Mouse (Mus musculus) heart, postnatal 0 days (tissue): ENCODE results near the gene Acap1.

Source experiments
- CTCF ChIP-seq: IDR thresholded peaks from 2 replicates; pipeline ENCODE4 v1.5.1; 2016; ENCODE audit warnings: antibody characterized with exemption, control low read depth, low read depth
- EP300 ChIP-seq: IDR thresholded peaks from 2 replicates; pipeline ENCODE4 v1.6.1; 2016; ENCODE audit warnings: antibody characterized with exemption, low read depth

- no peak; the same call in 1 of the 2 replicates for TF ChIP-seq CTCF
- TF ChIP-seq EP300, result no peak
These were observed 57.8 kb downstream of the Acap1 start, which contains the start of gene Nlgn2 for GRCm38 (mm10) chr11:69837604-69837951.
